Mouse (Mus musculus) forebrain, embryonic 11.5 days (tissue): Measurements from ENCODE around the gene Ptprd. TPM values are rescaled to one million over a fixed set of nuclear protein-coding genes. Genes with fewer than 3 reads are reported as not detected.

ENCODE experiments used
- microRNA-seq: library from miRNA; unstranded; fragments of <30 nt; microRNA quantifications from one replicate; pipeline ENCODE4, GENCODE M21; 2016; ENCODE audit not compliant: insufficient number of aligned reads
- polyA plus RNA-seq: library from polyadenylated mRNA; unstranded; fragments of >200 nt; fragmentation: Nextera tagmentation; extraction: Ambion mirVana; gene quantifications from 2 replicates; pipeline ENCODE4 v1.2.1, GENCODE M21; 2014

Ptprd gene
- polyA plus RNA-seq, 1 experiment from 2014 or later = 30.1 TPM

Small RNA genes lying within 50 kb of the gene (microRNA-seq; reads per million reads assigned to microRNA genes)
- not detected for gene Gm23159
